Mouse (Mus musculus): Measurements from ENCODE around the gene Asgr2. TPM values are rescaled to one million over a fixed set of nuclear protein-coding genes. Genes with fewer than 3 reads are reported as not detected.
"Not testable (repeated sequence)": the region's sequence is repeated elsewhere in the genome, so short reads cannot be mapped to it uniquely, and the experiment has no call there.

Asgr2 gene
- polyA plus RNA-seq, 1 experiment from 2014 or later, result not detected

DNA sequence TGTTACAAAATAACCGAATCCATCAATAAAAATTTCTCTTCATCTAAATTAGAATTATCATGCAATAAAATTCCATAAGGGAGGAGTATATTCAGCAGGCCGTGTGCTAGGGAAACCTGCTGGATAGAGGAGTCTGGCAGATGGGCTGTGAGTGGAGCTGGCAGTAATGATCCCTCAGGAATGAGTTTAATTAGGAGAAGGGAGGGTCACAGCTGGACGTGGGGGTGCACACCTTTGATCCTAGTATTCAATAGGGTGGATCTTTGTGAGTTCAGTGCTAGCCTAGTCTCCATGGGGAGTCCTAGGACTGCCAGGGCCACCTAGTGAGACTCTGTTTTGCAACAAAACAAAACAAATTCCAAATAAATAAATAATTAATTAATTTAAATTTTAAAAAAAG, 24.2 kb upstream of the Asgr2 start:
- H3K27me3 ChIP-seq (replicated peaks), result no peaks in the 10 kb centered on the region
- H3K4me2 ChIP-seq, result no peak overlapping the region
- H3K9ac ChIP-seq, result no peak overlapping the region
- H3K36me3 ChIP-seq (replicated peaks), result no peaks in the 10 kb centered on the region
- no peaks in the 10 kb centered on the region for H3K9me3 ChIP-seq
- H3K4me1 ChIP-seq, result no peaks in the 10 kb centered on the region
- 30% methylated on average over 3 of the region's 3 CpGs for WGBS
- no peak overlapping the region for H3K27ac ChIP-seq
- ATAC-seq (replicated peaks), result no peak
- H3K4me3 ChIP-seq, result no peak overlapping the region

DNA sequence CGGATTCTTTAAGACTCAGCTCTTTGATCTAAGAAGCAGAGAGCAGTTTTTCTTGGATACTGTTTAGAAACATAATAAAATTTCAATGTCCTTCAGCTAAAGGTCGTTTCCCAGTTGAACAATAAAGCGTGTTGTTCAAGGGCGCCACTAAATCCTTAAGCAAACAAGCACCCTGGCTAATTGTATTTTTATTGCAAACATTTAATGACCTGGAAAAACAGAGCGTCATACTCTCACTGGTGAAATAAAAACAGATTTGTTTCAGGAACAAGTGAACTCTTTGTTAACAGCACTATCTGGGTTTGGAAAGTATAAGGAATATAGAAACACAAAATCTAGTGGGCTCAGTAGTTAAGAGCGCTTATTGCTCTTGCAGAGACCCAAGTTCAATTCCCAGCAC, 22.4 kb upstream of the Asgr2 start:
- Histone ChIP-seq H3K4me2 (no peak overlapping the region), H3K4me3 (no peak overlapping the region), H3K4me1 (no peaks in the 10 kb centered on the region), H3K27me3 (replicated peaks) (no peaks in the 10 kb centered on the region), H3K27ac (no peak overlapping the region), H3K36me3 (replicated peaks) (no peaks in the 10 kb centered on the region), H3K9me3 (no peaks in the 10 kb centered on the region), H3K9ac (no peak overlapping the region)
- no peak for ATAC-seq (replicated peaks)
- WGBS, result 80% methylated on average over 6 of the region's 6 CpGs

DNA sequence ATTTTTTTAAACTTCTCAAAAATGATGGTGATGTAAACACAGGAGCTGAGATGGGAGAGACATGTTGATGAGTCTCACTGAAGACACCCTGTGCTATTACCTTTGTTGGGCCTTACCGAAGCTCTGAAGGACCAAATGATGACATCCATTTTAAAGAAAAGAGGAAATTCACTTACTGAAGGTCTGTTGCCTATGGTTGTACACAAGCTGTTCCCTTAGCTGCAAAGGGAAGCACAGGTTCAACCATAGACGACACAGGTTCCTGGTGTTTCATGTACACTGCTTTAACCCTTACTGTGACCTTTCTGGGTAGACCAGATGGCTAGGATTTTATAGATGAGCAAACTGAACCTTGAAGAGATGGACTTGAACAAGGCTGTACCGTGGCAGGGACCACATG, 21.8 kb upstream of the Asgr2 start:
- H3K4me1 ChIP-seq; H3K27me3 ChIP-seq (replicated peaks); H3K4me3 ChIP-seq; H3K4me2 ChIP-seq; H3K9ac ChIP-seq; H3K36me3 ChIP-seq (replicated peaks); ATAC-seq (replicated peaks); H3K27ac ChIP-seq; H3K9me3 ChIP-seq: not testable (repeated sequence)
- WGBS, result 85% methylated on average over 3 of the region's 3 CpGs

DNA sequence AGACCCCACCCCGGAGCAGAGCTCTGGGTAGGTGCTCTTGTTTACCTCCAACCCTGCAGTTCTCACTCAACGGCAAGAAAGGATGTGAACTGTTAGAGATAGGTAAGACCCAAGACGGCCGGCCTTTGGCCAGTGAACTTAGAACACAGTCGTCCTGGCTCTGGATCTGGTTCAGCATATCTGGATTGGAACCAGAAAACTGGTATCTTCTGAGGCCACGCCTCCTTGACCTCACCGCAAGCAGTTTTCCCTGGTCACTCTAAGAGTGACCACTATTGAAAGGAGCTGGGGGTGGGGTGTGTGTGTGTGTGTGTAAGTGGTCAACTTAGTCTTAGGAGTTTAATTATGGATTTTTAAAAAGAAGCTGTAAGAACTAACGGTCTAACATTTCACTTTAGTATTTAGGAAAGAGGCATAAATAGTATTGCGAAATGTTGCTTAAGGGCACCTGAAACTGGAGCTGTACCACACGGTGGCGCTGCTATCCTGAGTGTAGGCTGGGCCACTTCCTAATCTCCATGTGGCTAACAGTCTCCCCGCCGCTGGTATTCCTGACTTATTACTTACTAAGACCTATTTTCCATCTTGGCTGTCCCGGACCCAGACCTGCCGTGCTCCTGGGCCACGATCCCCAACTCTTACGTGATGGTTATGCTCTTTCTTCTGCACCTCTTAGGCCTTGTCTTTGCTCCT, 17.9 kb upstream of the Asgr2 start:
- peak overlapping the region; percentile 9; the same call in 1 of the 2 replicates for H3K4me2 ChIP-seq
- no peaks in the 10 kb centered on the region for H3K27me3 ChIP-seq (replicated peaks)
- H3K9ac ChIP-seq, result no peak overlapping the region
- no peak for ATAC-seq (replicated peaks)
- no peaks in the 10 kb centered on the region for H3K9me3 ChIP-seq
- no peaks in the 10 kb centered on the region for H3K36me3 ChIP-seq (replicated peaks)
- H3K4me3 ChIP-seq, result no peak overlapping the region
- no peaks in the 10 kb centered on the region for H3K4me1 ChIP-seq
- 38% methylated on average over 17 of the region's 17 CpGs for WGBS
- H3K27ac ChIP-seq, result no peak overlapping the region

DNA sequence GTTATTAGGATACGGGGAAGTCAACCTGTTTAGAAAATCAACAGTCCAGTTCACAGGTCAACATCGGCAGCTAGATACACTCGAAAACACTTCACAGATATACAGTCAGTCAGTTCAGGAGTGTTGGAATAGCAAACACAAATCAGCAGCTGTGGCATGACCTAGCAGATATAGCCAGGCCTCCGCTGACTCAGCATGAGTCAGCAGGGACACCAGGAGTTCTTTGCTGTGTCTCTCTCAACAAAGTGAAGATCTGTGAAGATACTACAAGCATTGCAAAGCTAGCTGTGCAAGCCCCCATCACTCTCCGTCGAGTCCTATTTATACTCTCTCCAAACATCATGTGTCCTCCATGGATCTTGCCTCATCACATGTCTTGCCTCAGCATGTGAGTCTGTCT, 16.9 kb upstream of the Asgr2 start:
- Histone ChIP-seq H3K4me3 (no peak overlapping the region), H3K9ac (no peak overlapping the region), H3K27ac (no peak overlapping the region), H3K27me3 (replicated peaks) (no peaks in the 10 kb centered on the region), H3K9me3 (no peaks in the 10 kb centered on the region), H3K4me2 (no peak overlapping the region), H3K36me3 (replicated peaks) (no peaks in the 10 kb centered on the region), H3K4me1 (no peaks in the 10 kb centered on the region)
- ATAC-seq (replicated peaks), result no peak
- WGBS, result 90% methylated on average over 6 of the region's 6 CpGs

DNA sequence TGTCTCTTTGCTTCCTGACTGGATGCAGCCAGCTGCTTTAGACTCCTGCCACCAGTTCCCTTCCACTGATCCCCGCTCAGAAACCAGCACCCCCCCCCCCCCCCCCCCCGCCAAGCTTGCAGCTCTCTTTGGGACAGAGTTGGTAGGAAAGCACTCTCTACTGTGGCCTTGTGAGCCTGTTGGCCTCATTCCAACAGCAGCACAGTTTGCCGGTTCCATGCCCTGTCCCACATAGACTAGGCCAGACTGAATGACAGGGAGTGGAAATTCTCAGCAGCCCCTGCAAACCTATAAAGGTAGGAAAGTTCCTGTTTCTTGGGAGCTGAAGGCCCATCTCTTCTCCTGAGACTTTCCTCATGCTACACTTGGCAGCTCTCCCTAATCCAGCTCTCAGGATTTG, 15.0 kb upstream of the Asgr2 start:
- Histone ChIP-seq H3K4me1 (no peaks in the 10 kb centered on the region), H3K4me3 (no peak overlapping the region), H3K9me3 (no peaks in the 10 kb centered on the region), H3K36me3 (replicated peaks) (no peaks in the 10 kb centered on the region), H3K27ac (no peak overlapping the region), H3K9ac (no peak overlapping the region), H3K27me3 (replicated peaks) (no peaks in the 10 kb centered on the region), H3K4me2 (no peak overlapping the region)
- ATAC-seq (replicated peaks), result no peak
- 47% methylated on average over 1 of the region's 3 CpGs for WGBS

DNA sequence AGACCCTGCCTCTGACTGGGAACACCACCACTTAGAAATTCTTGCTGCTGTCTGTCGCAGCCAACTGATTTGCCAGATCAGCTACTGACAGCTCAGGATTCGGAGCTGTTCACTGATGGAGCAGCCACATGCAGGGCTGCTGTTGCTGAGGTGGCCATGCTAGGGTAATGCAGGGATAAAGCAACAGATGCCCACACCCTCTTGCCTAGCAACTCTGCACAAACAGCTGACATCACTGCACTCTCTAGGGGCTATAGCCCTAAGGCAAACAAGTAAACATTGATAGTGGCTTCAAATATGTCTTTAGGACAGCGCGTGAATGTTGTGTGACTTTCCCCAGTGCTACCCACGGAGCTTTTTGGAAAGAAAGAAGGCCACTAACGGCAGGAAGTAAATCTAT, 13.3 kb upstream of the Asgr2 start:
- 68% methylated on average over 6 of the region's 6 CpGs for WGBS
- no peak for ATAC-seq (replicated peaks)

DNA sequence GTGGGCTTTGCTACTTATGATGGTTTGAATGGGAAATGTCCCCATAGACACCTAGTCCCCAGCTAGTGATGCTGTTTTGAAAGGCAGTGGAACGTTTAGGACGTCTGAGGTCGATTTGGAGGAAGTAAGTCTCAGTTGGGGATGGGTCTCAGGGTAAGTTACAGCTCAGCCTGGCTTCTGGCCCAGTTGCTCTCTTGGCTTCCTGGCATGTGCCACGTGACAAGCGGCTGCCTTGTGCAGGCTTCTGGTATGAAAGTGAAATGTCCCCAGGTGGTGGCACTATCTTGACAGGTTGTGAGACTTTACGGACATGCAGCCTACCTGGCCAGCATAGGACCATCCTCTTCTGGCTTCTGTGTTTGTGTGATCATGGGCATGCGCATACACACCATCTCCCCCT, 12.5 kb upstream of the Asgr2 start:
- H3K9ac ChIP-seq, result no peak overlapping the region

More for the DNA sequence above, 13.3 kb upstream of the Asgr2 start:
- Histone ChIP-seq H3K4me2 (no peak overlapping the region), H3K27me3 (replicated peaks) (no peaks in the 10 kb centered on the region), H3K9me3 (no peaks in the 10 kb centered on the region), H3K27ac (no peak overlapping the region), H3K4me3 (no peak overlapping the region), H3K4me1 (no peaks in the 10 kb centered on the region), H3K36me3 (replicated peaks) (no peaks in the 10 kb centered on the region), H3K9ac (no peak overlapping the region)

DNA sequence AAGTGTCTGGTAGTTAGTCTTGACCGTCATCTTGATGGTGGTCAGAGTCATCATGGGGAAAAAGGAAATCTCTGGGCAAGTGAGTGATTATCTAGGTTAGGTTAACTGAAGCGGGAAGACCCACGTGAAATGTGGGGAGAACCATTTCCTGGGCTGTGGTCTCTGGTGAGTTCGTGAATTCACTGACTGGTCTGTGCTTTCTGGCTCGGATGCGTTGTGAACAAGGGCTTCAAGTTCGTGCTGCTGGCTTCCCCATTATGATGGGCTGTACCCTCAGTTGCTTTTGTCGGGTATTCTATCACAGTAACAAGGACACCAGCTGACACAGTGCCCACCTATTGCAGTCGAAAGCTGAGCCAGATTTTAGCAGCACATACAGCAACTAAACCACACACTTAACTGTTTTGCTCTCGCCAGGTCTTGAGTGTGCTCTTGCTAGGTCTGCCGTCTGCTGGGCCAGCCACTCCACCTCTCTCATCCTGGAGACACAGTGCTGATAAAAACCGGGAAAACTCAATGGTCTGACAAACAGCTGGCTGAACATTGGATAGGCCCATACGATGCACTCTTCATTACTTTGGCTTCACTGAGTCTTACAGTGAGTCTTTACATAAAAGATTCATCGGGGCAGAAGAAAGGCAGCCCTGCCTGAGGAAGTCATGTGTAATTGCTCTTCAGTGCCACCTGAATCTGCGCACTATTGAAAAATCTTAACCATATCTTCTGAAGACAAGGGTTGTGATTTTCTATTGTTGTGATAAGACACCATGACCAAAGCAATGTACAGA, 11.4 kb upstream of the Asgr2 start:
- 82% methylated on average over 15 of the region's 15 CpGs for WGBS
- Histone ChIP-seq H3K9me3 (no peaks in the 10 kb centered on the region), H3K4me1 (no peaks in the 10 kb centered on the region), H3K9ac (no peak overlapping the region), H3K27me3 (replicated peaks) (no peaks in the 10 kb centered on the region), H3K27ac (no peak overlapping the region), H3K36me3 (replicated peaks) (no peaks in the 10 kb centered on the region), H3K4me2 (no peak overlapping the region), H3K4me3 (no peak overlapping the region)
- ATAC-seq (replicated peaks), result no peak

More for the DNA sequence above, 12.5 kb upstream of the Asgr2 start:
- H3K36me3 ChIP-seq (replicated peaks), result no peaks in the 10 kb centered on the region
- no peak overlapping the region for H3K4me2 ChIP-seq
- no peak overlapping the region for H3K4me3 ChIP-seq
- 82% methylated on average over 7 of the region's 7 CpGs for WGBS
- no peaks in the 10 kb centered on the region for H3K9me3 ChIP-seq
- no peak for ATAC-seq (replicated peaks)
- H3K27ac ChIP-seq, result no peak overlapping the region
- H3K4me1 ChIP-seq, result no peaks in the 10 kb centered on the region
- no peaks in the 10 kb centered on the region for H3K27me3 ChIP-seq (replicated peaks)

DNA sequence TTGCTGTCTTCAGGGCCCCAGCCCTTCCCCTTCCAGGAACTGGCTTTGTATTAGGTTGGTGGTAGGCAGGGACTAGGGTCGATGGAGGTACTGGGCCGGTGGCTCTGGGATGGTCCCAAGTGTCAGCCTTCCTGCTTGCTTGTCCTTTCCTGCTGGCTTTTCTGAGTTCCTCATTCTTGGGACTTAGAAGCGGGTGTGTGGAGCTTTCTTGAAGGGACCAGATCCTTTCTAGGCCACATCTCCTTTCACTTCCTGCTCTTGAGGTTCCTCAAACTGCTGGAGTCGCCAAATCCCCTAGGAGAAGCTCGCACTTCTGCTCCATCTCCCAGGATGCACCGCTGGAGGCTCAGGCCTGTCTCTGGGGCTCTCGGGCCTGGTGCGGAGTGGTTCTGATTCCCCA, 7.9 kb upstream of the Asgr2 start:
- Histone ChIP-seq H3K4me3 (no peak overlapping the region), H3K9ac (no peak overlapping the region), H3K36me3 (replicated peaks) (no peaks in the 10 kb centered on the region), H3K27ac (no peak overlapping the region), H3K4me1 (no peaks in the 10 kb centered on the region), H3K9me3 (no peaks in the 10 kb centered on the region), H3K27me3 (replicated peaks) (no peaks in the 10 kb centered on the region), H3K4me2 (no peak overlapping the region)
- no peak for ATAC-seq (replicated peaks)
- WGBS, result 85% methylated on average over 8 of the region's 8 CpGs

DNA sequence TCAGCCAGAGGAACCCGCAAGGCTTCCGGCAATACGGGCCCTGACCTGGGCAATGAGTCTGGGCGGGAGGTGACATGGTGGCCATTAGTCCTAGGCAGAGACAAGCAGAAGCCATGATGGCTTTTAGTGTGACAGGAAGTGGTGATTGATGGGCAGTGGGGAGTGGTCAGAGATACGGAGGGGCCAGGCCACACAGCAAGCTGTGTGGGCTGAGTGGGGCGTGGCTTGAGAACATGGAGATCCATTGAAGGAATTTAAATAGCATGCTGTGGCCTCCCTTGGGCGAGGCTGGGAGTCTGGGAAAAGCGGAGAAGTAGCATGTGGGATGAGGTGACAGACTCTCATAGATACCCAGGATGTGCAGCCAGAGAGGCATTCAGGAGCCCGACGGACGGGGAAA, 5.0 kb downstream of the Asgr2 start:
- 81% methylated on average over 11 of the region's 11 CpGs for WGBS
- H3K4me2 ChIP-seq, result no peak overlapping the region

DNA sequence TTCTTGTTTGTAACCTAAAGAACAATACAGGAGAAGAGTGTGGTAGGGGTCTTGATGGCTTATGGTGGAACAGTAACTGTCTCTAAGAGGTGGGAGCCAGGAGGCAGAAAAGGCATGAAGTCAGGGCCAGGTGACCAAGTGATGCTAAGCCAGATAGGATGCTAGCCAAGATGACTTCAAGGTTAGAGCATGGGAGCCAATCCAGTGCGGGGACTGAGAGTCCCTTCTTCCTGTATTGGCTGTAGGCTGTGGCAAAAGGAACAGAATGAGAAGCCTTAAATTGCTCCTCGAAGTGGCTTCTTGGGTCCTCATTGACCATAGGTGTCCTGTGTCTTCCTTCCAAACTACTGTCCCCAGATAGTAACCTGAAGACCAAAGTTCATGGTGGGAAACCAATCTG, 6.7 kb downstream of the Asgr2 start:
- no peaks in the 10 kb centered on the region for H3K27me3 ChIP-seq (replicated peaks)
- H3K27ac ChIP-seq, result no peak overlapping the region
- no peaks in the 10 kb centered on the region for H3K4me1 ChIP-seq
- H3K9me3 ChIP-seq, result no peaks in the 10 kb centered on the region
- H3K36me3 ChIP-seq (replicated peaks), result no peaks in the 10 kb centered on the region
- no peak for ATAC-seq (replicated peaks)
- H3K4me3 ChIP-seq, result no peak overlapping the region
- 88% methylated on average over 2 of the region's 2 CpGs for WGBS
- H3K9ac ChIP-seq, result no peak overlapping the region
- no peak overlapping the region for H3K4me2 ChIP-seq

More for the DNA sequence above, 5.0 kb downstream of the Asgr2 start:
- no peak for ATAC-seq (replicated peaks)
- Histone ChIP-seq H3K4me3 (no peak overlapping the region), H3K27me3 (replicated peaks) (no peaks in the 10 kb centered on the region), H3K9me3 (no peaks in the 10 kb centered on the region), H3K36me3 (replicated peaks) (no peaks in the 10 kb centered on the region), H3K9ac (no peak overlapping the region), H3K27ac (no peak overlapping the region), H3K4me1 (no peaks in the 10 kb centered on the region)

DNA sequence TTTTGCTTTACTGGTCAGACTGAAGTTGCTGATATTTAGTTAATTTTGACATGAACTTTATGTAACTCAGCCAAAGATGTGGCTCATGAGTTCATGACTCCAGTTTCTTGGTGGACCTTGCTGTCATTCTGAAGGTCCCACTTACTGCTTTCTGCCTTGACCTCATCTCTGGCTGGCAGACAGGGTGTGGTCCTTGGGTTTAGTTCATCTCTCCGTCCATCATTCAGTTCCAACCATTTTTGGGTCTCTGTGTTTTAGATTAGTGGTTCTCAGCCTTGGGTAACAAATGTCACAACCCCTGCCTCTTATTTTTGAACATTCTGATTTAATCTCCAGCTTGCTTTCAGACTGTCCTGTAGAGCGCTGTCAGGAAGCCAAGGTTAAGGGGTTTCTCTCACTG, 7.4 kb downstream of the Asgr2 start:
- H3K4me3 ChIP-seq, result no peak overlapping the region
- no peak overlapping the region for H3K9ac ChIP-seq
- no peak overlapping the region for H3K27ac ChIP-seq
- H3K27me3 ChIP-seq (replicated peaks), result no peaks in the 10 kb centered on the region
- H3K9me3 ChIP-seq, result no peaks in the 10 kb centered on the region
- 85% methylated on average over 2 of the region's 2 CpGs for WGBS
- no peaks in the 10 kb centered on the region for H3K4me1 ChIP-seq
- H3K36me3 ChIP-seq (replicated peaks), result no peaks in the 10 kb centered on the region
- ATAC-seq (replicated peaks), result no peak
- H3K4me2 ChIP-seq, result no peak overlapping the region

Data from midbrain, embryonic 15.5 days (tissue).